Mouse (Mus musculus) heart, adult 2 months (tissue): ENCODE results near the gene Tnfrsf22.

Experiments
- CTCF ChIP-seq: fragments of 200-600 bp; IDR thresholded peaks from 2 replicates; pipeline ENCODE4 v1.8.1; 2022; ENCODE audit warnings: antibody characterized with exemption, mild to moderate bottlenecking, moderate library complexity
- EP300 ChIP-seq: fragments of 200-500 bp; IDR thresholded peaks from 2 replicates; pipeline ENCODE4 v1.6.1; 2011; ENCODE audit warnings: low read depth, low read length, control low read depth; ENCODE audit not compliant: insufficient read depth

- TF ChIP-seq CTCF (no peak), EP300 (no peak)
Observed at GRCm38 (mm10) chr7:143627555-143628286, 21.7 kb downstream of the Tnfrsf22 start.
